Mouse (Mus musculus): ENCODE data around the gene Whrn.
A peak's percentile ranks its signal among the peaks of the same experiment; 100 is the strongest.

The Whrn gene

GRCm38 (mm10) chr4:63408247-63408646 is 87.5 kb downstream of the Whrn start:
- no peak for DNase-seq (ENCODE audit: low spot score)

DNA sequence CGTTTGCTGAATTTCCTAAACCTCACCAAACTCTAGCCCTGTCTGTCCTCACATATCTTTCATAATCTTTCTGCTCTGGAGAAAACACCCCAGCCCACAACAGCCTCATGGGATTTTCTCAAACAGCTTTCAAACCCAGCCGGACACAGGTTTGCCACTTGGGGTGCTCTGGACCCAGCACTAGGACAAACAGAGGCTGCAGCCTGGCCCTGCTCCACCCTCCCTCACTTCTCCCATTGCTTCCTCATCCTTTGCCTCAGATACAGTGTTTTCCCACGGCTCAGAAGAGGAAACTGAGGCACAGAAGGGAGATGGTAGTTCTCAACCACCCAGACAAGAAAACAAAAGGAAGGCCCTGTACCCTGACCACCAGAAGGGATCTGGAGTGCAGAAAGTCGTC is 90.1 kb downstream of the Whrn start:
- DNase-seq (ENCODE audit: low spot score), result no peak

DNA sequence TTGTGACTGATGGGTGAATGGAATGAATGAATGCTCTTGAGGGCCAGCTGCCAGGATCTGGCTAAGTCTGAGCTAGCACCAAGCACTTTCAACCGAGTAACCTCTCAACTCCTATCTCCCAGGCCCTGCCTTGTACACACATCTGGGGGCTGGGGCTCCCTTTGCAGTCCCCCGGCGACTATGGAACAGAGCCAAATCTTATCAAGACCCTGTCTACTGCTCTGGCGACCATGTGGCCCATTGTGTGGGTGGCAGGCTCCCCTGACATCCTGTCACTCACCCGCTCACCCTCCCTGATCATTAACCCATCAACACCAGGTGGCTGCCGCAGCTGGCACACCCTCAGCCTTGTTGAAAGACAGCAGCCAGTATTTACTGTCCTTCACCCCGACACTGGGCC is 90.7 kb downstream of the Whrn start:
- DNase-seq (ENCODE audit: low spot score), result no peak

DNA sequence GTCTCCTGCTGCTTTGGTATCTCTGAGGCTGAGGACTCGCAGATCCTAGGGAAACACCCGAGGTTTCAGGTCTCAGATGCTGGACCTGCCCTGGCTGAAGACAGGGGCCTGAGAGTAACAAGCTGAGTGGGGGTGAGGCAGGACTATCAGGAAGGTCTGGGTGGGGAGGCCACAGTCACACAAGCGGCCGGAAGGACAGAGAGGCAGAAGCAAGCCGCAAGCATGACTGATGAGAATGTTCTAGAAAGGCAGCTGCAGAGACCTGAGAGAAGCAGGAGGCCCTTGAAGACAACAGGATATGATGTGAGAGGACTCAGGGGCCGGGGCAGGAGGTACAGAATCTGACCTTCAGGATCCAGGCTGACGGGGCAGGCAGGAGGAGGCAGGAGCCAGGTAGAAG is 91.6 kb downstream of the Whrn start:
- no peak for DNase-seq (ENCODE audit: low spot score)

DNA sequence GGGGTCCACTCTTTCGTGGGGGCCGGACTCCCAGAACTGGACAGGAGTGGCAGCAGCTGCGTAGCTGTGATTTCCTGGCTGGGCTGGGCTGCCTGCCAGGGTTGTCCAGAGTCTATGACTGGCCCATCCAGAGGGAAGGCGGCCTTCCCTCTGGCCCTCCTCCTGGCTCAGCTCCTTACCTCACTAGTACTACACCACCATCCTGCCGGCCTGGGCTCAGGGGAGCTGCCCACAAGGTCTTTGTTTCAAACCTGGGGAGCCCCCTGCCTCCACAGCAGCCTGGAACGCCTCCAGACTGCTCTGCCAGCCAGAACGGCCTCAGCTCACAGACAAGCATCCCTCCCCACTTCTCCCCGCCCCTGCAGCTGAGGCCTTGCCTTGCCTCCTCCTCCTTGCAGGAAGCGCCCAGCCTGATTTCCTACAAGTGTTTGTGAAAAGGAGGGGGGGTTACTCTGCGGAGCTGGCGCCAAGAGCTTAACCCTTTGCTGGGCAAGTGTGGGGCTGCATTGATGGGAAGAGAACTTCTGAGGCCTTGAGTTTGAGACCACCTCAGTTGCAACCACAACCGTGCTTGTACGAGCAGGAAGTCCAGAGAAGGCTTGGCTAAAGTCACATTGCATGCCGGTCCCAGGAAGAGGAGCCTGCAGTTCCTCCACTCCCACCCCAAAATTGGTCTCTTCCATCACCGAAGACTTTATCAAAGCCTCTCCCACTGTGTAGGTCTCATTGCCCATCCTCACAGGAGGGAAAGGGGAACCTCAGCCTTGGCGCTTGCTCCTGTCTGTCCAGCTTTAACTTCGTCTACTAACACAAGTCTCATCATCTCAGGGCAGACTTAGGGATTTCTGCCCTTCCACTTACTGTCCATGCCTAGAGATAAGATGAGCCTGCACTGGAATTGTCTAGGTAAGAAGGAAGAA is 92.5 kb downstream of the Whrn start, which contains the start of gene Akna:
Gene Akna (minus strand): TSS at position 315 of the 920 bp plus-strand sequence.
- DNase-seq (ENCODE audit: low spot score), result peak; percentile 48

DNA sequence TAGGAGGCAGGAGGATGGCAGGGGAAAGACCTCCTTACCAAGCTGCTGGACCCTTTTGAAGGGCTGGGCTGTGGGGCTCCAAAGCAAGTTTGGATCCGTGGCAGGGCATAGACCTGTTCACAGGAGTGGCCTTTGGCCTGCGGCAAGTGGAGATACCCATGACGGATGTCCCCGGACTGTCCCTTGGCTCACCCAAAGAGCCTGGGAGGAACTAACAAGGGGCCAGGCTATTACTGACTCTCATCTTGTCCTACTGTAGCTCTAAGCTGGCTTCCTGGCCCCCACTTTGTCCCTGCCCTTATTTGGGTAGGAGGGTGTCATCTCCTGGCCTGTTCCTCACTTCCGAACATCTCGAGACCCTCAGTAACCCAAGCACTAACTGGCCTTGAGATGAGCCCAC is 93.2 kb downstream of the Whrn start:
- DNase-seq (ENCODE audit: low spot score), result no peak

GRCm38 (mm10) chr4:63402056-63402455 is 93.7 kb downstream of the Whrn start:
- no peak for DNase-seq (ENCODE audit: low spot score)

- DNase-seq (ENCODE audit: low spot score), result no peak
Measured at GRCm38 (mm10) chr4:63401620-63402019, 94.2 kb downstream of the Whrn start.

- DNase-seq (ENCODE audit: low spot score), result no peak
Measured at GRCm38 (mm10) chr4:63400541-63401306, 95.1 kb downstream of the Whrn start.

GRCm38 (mm10) chr4:63399691-63400270 is 96.0 kb downstream of the Whrn start:
- DNase-seq (ENCODE audit: low spot score), result no peak

DNA sequence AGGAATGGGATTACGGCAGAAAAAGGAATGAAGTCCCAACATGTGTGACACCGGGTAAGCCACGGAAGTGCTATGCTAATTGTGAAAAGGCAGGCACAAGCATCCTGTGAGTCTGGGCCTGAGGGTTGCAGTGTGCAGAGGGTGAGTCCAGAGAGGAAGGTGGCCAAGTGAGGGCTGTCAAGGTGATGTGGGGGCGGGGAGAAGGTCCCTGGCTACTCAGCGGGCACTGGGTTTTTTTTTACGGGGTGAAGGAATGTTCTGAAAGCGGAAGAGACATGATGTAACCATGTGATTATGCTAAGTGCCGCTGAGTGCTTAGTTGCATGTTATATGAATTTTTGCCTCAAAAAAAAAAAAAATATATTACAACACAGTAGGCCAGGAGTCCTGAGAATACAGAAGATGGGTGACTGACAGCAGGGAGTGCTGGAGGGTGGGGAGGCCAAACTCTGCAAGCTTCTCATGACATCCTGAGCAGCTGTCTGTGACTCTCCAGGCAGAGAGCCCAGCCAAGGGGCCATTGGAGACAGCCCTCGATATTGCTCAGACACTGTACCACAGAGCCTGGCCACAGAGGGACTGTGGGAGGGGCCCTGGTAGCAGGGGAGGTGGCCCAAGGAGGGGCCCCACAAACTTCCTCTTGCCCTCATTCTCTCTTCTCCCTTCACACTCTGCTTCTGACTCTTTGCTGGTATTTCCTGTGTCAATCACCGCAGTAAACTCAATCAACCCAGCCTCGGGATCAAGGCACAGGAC is 96.8 kb downstream of the Whrn start:
- DNase-seq (ENCODE audit: low spot score), result no peak

DNA sequence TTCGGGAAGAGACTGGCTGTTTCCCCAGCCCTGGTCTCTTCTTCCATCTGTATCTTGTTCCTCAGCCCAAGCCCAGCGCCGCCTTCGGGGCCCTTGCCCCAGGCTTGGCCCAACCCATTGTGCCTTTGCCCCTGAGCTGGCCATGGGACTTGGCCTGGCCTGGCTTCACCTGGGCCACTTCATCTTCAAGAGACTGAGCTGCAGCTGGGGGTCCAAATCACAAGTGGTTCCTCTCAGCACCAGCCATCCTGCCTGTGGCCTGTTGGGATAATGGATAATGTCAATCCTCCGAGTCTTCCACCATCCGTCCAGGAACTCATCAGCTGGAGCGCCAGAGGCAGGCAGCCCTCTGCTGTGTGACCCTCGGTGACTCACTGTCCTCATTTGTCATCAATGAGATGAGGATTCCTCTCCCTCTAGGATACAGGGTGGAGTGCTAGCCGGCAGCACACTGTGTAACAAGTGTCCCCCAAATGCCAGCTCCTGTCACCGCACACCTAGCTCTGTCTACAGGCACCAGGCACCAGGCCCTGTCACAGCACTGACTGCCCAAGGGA is 97.7 kb downstream of the Whrn start:
- DNase-seq (ENCODE audit: low spot score), result no peak

DNA sequence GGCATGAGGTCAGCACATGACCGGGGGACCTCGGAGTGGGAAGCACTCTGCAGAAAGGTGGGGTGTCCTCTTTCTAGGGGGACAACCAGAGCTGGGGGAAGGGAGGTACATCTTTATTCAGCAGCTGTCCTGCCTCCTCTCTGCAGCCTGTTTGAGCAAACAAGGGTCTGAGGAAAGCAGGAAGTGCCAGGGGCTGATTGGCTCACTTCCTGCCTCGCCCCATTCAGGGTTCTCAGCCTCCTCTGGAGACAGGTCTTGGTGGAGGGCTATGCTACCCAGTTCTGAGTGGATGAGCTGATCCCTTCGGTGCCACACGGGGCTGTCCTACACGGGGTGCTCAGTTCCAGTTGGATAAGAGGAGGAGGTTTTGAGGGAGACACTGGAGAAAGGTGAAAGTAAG is 104.5 kb downstream of the Whrn start:
- no peak for DNase-seq (ENCODE audit: low spot score)

DNA sequence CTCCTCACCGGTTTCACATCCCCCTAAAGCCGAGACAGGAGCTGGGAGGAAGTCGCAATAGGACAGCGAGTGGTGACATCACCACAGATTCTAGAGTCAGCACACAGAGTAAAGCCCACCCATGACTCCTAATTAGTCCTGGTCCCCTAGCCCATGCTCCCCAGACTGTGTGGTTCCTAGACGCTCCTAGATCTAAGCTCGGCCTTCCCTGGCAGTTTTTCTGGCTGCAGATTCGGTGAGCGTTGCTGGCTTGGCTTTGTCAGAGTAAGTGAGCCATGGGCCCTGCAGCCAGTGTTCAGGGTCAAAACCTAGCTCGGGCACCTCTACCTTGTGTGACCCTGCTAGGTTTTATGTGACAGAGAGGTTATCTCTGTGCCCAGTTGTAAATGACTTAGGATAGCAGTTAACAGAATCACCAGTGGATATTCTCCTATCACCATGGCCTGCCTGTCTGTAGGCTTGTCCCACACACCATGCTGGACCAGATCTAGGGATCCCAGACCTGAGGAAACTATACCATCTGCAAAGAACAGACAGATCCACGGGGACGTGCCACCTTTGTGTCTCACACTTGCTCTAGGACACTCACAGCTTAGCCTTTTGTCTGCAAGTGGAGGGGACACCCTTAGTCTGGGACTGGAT is 105.8 kb downstream of the Whrn start:
- no peak for DNase-seq (ENCODE audit: low spot score)

- no peak for DNase-seq (ENCODE audit: low spot score)
Measured at GRCm38 (mm10) chr4:63389121-63389886, 106.5 kb downstream of the Whrn start.

DNA sequence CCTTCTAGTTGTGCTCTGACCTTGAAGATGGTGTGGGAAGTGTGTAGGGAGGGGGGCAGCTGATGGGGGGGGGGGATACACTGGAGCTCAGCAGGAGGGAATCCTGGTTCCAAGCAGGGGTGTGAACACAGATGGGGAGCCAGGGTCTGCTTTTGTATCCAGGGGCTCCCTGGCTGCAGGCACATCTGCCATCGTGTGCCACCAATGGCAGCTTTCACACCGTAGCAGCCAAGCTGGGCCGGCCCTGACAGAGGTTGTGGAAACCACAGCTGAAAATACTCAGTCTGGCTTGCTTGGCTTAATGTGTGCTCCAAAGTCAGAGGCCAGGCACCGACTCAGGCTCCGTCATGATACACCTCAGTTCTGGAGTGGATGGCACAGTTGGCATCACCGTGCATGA is 107.8 kb downstream of the Whrn start:
- no peak for DNase-seq (ENCODE audit: low spot score)

DNA sequence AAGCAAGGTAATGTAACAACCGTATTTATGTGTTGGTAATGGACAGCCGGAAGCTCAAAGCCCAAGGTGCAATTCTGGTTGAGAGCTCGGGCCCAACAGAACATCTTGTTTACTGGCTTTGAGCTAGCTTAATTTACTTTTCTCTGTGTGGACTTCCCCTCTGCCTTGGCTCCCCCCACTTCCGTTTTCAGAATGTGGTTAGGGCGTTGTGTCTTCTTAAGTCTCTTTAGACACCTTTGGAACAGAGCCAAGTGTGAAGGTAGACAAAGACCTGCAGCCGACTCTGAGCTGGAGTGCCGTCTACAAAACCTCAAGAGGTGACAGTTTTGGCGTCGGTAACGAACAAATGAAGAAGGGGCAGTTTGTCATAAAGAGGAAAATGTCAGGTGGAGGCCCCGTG is 110.0 kb downstream of the Whrn start:
- DNase-seq (ENCODE audit: low spot score), result no peak

DNA sequence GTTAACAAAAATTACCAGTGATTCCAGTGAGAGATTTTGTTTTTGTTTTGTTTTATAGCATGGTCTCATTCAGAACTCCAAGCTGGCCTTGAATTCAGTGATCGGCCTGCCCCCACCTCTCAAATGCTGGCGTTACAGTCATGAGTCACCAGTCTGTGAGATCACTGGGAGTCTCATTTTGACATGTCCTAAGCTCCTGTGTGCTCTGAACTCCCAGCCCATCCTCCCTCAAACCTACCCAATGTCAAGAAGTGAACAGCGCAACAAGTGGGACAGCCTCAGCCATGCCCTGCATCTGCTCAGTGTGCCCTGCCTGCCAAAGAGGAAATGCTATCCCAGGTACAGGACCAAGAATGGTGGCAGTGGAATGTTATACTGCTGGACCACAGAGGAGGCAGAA is 110.5 kb downstream of the Whrn start:
- no peak for DNase-seq (ENCODE audit: low spot score)

DNA sequence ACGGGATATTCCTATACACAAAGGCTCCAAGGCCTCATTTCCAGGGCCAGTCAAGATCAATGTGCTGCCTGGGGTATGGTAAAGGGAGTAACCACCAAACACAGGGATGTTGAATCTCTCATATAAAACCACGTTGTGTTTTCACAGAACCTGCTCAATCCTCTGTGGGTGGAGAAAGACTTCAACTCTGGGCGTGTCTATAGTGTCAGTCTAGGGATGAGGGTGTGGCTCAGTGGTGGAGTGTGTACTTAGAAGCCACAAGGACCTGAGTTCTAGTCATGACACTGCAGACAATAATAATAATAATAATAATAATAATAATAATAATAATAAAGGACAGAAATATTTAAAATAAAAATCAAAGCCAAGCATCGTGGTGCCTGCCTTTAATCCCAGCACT is 111.5 kb downstream of the Whrn start:
- no peak for DNase-seq (ENCODE audit: low spot score)

- DNase-seq (ENCODE audit: low spot score), result no peak
Measured at GRCm38 (mm10) chr4:63383474-63383873, 112.3 kb downstream of the Whrn start.
